9 mouse cellular contexts compared by ENCODE assay signal in genomic region chr12:104812711-104813110, GRCm38 (mm10). TPM values are rescaled to one million over a fixed set of nuclear protein-coding genes. Genes with fewer than 3 reads are reported as not detected.
DNase-seq lines count a peak whose midpoint lies in the region; ATAC-seq and TF ChIP-seq lines count a peak whose summit lies in the region.
"Had no signal": no experiment of that assay in that cellular context is flagged by ENCODE, and none has a peak within 500 bp of the region (broad histone marks: within the 10 kb centered on the region; RNA-seq: fewer than 3 reads in every experiment).

No protein-coding gene starts in this region.

- H3K36me3 ChIP-seq in kidney, postnatal 0 days (ENCODE audit: insufficient read depth, low read length), result no peaks in the 10 kb centered on the region
- H3K36me3 ChIP-seq in kidney, embryonic 16.5 days (ENCODE audit: insufficient read depth, low read length), result no peaks in the 10 kb centered on the region
- H3K36me3 ChIP-seq in small intestine, adult 2 months (ENCODE audit: control insufficient read depth, insufficient read depth, low read length), result no peaks in the 10 kb centered on the region
- H3K36me3 ChIP-seq: embryonic facial prominence, embryonic 13.5 days; neural tube, embryonic 13.5 days had no signal

- TF ChIP-seq POLR2A in small intestine, adult 2 months (IDR thresholded peaks at IDR 0.05; ENCODE audit: low read depth, low read length), result no peak

- peak; percentile 61 for TF ChIP-seq CTCF in kidney, postnatal 0 days (IDR thresholded peaks at IDR 0.05; ENCODE audit: low read depth)
- peak; percentile 20; the same call in 1 of the 2 replicates for TF ChIP-seq CTCF in small intestine, adult 2 months (IDR thresholded peaks at IDR 0.05; ENCODE audit: extremely low read depth, insufficient read length, insufficient replicate concordance, low read depth, low read length)

- H3K4me3 ChIP-seq in kidney, postnatal 0 days (replicated peaks; ENCODE audit: low read depth, low read length), result no peak overlapping the region
- H3K4me3 ChIP-seq in kidney, embryonic 16.5 days (ENCODE audit: low read length), result no peak overlapping the region
- H3K4me3 ChIP-seq in small intestine, adult 2 months (ENCODE audit: low read depth, low read length), result no peak overlapping the region
- H3K4me3 ChIP-seq: embryonic facial prominence, embryonic 13.5 days; neural tube, embryonic 13.5 days had no signal

- H3K9ac ChIP-seq in kidney, postnatal 0 days (ENCODE audit: low read depth, low read length), result no peak overlapping the region
- H3K9ac ChIP-seq in kidney, embryonic 16.5 days (replicated peaks; ENCODE audit: low read length), result no peak overlapping the region
- H3K9ac ChIP-seq: embryonic facial prominence, embryonic 13.5 days; neural tube, embryonic 13.5 days had no signal

- H3K4me1 ChIP-seq in kidney, postnatal 0 days (replicated peaks; ENCODE audit: insufficient read depth, low read length), result peaks cover 17% of the 10 kb centered on the region
- peaks cover 36% of the 10 kb centered on the region for H3K4me1 ChIP-seq in kidney, embryonic 16.5 days (ENCODE audit: insufficient read depth, low read length)
- H3K4me1 ChIP-seq in small intestine, adult 2 months (ENCODE audit: control insufficient read depth, insufficient read depth, insufficient read length, low read length), result peaks cover 9% of the 10 kb centered on the region; the same call in 1 of the 2 replicates

- no peaks in the 10 kb centered on the region for H3K9me3 ChIP-seq in kidney, postnatal 0 days (replicated peaks; ENCODE audit: low read length)
- no peaks in the 10 kb centered on the region for H3K9me3 ChIP-seq in kidney, embryonic 16.5 days (ENCODE audit: low read length)
- H3K9me3 ChIP-seq: embryonic facial prominence, embryonic 13.5 days; neural tube, embryonic 13.5 days had no signal

- no peak overlapping the region for H3K27ac ChIP-seq in kidney, postnatal 0 days
- H3K27ac ChIP-seq in kidney, embryonic 16.5 days (ENCODE audit: low read length), result no peak overlapping the region
- no peak overlapping the region for H3K27ac ChIP-seq in small intestine, adult 2 months (ENCODE audit: insufficient read depth, low read depth, low read length)
- H3K27ac ChIP-seq: embryonic facial prominence, embryonic 13.5 days; neural tube, embryonic 13.5 days had no signal

- DNase-seq in kidney, postnatal 0 days (ENCODE audit: low spot score), result no peak
- DNase-seq in ES-CJ7 (ENCODE audit: low read depth, low spot score), result peak; percentile 54
- DNase-seq in brain, adult 2 months (ENCODE audit: low read depth, low spot score), result peak; percentile 49
- no peak for DNase-seq in spleen, postnatal 14 days (ENCODE audit: low spot score in 2 of 2)
- no peak for DNase-seq in left cerebral cortex, postnatal 4 days

- H3K4me2 ChIP-seq in kidney, postnatal 0 days (ENCODE audit: low read length), result no peak overlapping the region
- H3K4me2 ChIP-seq in kidney, embryonic 16.5 days (replicated peaks; ENCODE audit: low read depth, low read length), result no peak overlapping the region
- H3K4me2 ChIP-seq: embryonic facial prominence, embryonic 13.5 days; neural tube, embryonic 13.5 days had no signal

- ATAC-seq in kidney, postnatal 0 days (replicated peaks; ENCODE audit: low FRiP score, low read depth), result no peak
- no peak for ATAC-seq in kidney, embryonic 16.5 days (ENCODE audit: low FRiP score, low TSS enrichment)

- H3K27me3 ChIP-seq in kidney, postnatal 0 days (ENCODE audit: insufficient read depth, low read length), result no peaks in the 10 kb centered on the region
- H3K27me3 ChIP-seq in kidney, embryonic 16.5 days (ENCODE audit: insufficient read depth, low read length), result no peaks in the 10 kb centered on the region; the same call in 1 of the 2 replicates
- H3K27me3 ChIP-seq in small intestine, adult 2 months (ENCODE audit: control insufficient read depth, insufficient read depth, low read length), result no peaks in the 10 kb centered on the region
- H3K27me3 ChIP-seq: embryonic facial prominence, embryonic 13.5 days; neural tube, embryonic 13.5 days had no signal

- WGBS in kidney, postnatal 0 days, result 76% methylated on average over 4 of the region's 4 CpGs
- 64% methylated on average over 4 of the region's 4 CpGs for WGBS in kidney, embryonic 16.5 days
- WGBS in small intestine, adult 2 months, result 71% methylated on average over 4 of the region's 4 CpGs

- intact Hi-C loops in left cerebral cortex, postnatal 4 days (cut with DNase I), result no loop called here

RNA-seq across cellular contexts. Expression of gene Clmn, which starts 52.2 kb away (rescaled TPM):
- 6.0 and 7.3 TPM in 2 replicates for polyA plus RNA-seq in kidney, postnatal 0 days (2015; fragmentation: Nextera tagmentation; extraction: Ambion mirVana)
- 5.0 and 5.1 TPM in 2 replicates for polyA plus RNA-seq in kidney, embryonic 16.5 days (2015; fragmentation: Nextera tagmentation; extraction: Ambion mirVana)
- 3.0 and 3.4 TPM in 2 replicates for polyA plus RNA-seq in small intestine, adult 2 months (2012; rRNA removed)
- total RNA-seq in left cerebral cortex, postnatal 4 days (2021), result 10 to 100 TPM in 1 of 2 experiments, 1 to 10 TPM in 1; 8.3 to 10.1 TPM

Comparison
In these comparisons a context has a peak if more than half of its experiments do, and no peak if none do; other contexts are left out.
1. DNase-seq: peak in ES-CJ7 (single experiment) and brain, adult 2 months (single experiment); none in kidney, postnatal 0 days (single experiment), spleen, postnatal 14 days (0 of 2) and left cerebral cortex, postnatal 4 days (single experiment).